Mouse (Mus musculus) induced T-regulatory cell, adult 2 months (primary cell): ENCODE measurements at regions not wholly inside any gene's neighbourhood (a gene's known extent, or its start where the extent isn't known, plus 50 kb on each side); places are given as distances from the start of the nearest gene placed in this dataset.

ENCODE experiments used
- DNase-seq: peaks from one replicate; pipeline ENCODE4 v3.0.0-alpha.2; 2012; ENCODE audit warnings: low read depth

DNA sequence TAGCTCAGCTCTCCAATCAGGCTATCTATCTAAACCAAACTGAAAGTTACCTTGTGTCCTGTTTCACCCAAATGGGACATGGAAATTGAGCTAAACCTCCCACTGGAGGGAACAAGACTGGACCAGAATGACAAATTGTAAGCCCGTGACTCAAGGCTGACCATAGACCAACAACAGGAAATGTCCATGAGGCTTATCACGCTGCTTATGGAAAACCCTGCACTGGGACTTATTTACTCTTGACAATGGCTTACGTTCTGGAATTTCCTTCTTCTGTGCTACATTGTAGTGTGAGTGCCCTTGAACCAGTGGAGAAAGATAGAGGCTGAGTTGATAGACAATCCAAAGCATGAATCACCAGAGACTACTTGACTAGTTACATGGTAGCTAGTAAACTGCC is 87.5 kb upstream of the Phactr1 start:
- no peak for DNase-seq

DNA sequence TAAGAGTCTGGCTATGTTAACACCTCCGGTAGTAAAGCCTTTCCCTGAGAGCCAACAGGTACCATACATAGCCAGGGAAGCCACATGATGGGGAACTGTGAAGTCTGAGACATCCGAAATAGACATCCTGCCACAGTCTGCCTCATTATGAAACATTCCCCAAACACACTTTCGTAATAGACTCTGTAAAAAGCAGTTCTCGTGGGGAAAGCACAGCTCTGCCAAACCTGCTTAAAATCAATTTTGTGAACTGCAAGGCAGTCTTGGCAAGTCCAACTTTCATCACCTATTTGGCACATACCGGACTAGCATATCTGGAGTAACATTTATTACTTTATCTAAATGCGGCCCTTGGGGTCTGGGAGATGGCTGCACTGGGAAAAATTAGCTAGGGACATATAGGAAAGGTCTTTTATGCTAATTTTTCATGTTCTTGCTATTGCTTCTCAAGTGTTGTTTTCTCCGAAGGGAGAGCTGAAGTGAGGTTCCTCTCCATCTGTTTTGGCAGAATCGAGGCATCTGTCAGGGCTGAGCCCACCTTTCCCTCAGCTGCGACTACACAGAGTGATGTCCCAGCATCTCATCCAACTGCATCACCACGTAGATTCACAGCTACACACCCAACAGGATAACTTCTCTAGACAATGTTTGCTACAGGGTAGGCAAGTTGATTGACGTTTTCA is 86.8 kb upstream of the Phactr1 start:
- no peak for DNase-seq

DNA sequence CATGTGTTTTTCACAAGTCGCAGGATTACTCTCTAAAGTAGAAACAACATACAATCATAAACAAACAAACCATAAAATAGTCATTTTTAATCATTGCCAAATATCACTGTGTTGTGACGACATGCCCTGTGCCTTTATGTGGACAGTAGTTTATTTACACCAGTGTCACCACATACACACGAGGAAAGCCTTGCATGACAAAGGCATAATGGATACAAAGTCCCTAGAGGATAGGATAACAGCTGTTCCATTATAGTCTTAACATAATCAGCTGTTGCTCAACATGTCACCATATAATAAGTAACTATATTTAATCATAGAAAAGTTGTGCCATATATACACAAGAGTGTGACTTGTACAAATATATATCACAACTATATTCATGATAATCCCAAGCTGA is 85.2 kb upstream of the Phactr1 start:
- no peak for DNase-seq

DNA sequence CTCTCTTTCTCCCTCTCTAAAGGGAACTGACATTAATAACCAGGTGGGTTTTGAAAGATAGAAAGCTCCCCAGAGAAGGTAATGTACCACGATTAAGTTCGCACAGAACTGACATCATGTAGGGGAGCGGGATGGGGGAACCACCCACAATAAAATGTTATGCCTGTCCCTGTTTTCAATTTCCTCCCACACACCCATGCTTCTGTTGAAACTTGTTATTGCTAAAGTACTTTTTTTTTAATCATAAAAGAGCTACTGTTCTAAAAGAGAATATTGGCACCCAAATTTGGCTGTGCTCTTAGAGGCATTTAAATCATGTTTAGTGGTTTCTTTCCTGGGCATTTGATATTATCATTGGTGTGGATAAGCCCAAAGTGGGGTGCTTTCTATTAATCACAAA is 82.6 kb upstream of the Phactr1 start:
- DNase-seq: no peak

DNA sequence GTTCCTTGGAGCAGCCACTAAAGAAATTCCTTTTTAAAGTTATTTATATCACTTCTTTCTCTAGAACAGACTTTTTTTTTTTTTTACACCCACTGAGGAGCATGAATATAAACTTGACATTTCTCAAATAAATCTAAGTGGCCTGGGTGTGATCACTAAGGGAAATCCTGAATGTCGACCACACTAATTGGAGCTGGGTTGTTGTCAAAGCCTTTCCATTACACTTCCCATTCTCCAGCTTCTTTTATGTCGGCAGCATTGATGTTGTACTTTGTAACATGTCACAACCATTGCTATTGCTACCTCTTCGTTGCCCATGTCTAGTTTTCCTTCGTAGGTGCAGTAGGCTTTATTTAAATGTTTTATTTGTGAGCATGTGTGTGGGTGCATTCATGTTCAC is 77.1 kb upstream of the Phactr1 start:
- no peak for DNase-seq

DNA sequence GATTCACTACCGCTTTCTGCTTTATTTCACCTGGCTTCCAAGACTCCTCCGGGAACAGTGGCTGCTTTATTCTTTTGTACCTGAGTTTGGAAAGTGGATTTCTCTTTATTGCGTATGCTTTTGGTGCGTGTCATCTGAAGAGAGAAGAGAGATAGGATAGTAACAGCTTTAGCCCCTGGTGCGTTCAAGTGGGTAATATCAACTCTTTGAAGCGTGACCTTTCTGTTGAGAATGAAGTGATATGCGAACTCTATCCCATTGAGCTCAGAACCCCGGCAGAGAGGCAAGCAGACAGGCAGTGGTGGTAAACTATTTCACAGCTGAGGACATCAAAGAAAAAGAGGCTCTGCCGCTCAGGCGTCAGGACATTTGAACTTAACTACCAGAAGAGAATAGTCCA is 72.7 kb upstream of the Phactr1 start:
- DNase-seq: no peak

DNA sequence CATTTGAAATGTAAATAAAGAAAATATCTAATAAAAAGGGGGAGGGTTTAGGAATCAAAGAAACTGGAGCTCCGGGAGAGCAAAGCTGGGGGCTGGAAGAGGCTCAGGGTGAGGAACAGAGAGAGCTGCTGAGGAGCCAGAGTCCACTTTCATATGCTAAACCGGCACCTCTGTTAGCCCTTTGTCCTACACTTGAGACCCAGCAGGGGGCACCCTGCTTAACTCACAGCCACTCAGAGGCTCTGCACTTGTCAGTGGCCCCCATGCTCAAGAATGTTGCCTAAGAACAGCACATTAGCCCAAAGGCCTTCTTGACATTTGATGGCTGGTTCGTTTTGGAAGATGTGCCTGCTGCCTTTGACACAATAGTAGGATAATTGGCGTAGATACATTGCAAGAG is 71.5 kb upstream of the Phactr1 start:
- DNase-seq: no peak

DNA sequence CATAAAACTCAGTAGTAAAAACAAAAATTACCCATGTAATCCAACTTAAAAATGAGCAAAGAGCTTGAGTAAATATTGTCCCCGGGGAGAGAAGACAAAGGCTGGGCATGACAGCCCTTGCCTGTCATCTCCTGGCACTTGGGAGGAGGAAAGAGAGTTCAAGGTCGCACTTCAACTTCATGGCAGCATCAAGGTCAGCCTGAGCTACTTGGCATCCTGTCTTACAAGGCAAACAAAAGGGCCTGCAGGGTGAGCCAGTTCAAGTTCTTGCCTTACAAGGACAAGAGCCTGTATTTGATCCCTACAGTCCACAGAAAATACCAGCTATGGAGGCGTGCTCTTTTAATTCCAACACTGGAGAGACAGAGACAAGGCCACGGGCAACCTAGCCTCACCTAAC is 67.1 kb upstream of the Phactr1 start:
- DNase-seq: no peak

DNA sequence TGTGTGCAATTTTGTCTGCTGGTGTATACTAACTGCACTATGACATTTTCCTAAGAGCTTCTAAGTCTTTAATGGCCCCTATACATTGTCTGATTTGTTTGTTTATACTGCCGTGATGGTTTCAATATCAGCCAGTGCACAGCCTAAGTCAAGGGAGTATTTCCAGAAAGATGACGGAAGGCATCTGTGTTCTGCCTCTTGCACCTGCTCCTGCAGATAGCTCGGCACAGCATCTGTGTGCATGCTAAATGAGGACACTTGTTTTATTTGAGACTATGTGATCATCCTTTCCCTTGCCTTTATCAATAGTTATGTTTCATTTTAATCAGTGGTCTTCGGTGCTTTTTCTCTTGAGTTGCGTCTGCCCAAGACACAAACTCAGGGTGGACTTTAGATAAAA is 64.6 kb upstream of the Phactr1 start:
- no peak for DNase-seq

DNA sequence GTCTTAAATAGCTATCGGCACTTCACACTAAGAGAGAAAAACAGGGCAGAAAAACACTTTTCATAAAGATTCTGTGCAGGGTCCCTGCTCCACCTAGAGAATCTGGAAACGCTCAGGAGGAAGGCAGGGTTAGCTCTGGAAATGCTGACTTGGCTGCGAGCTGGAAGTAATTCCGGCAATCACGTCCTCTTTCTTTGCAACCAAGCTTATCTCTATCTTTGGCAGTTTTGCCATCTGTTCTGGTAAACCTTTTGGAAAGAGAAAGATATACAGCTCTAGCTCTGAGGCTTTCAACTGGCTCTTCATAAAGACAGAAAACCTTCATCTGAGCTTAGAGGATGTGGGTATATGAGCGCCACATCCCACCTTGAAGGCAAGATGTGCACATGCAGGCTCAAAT is 63.2 kb upstream of the Phactr1 start:
- DNase-seq: no peak

DNA sequence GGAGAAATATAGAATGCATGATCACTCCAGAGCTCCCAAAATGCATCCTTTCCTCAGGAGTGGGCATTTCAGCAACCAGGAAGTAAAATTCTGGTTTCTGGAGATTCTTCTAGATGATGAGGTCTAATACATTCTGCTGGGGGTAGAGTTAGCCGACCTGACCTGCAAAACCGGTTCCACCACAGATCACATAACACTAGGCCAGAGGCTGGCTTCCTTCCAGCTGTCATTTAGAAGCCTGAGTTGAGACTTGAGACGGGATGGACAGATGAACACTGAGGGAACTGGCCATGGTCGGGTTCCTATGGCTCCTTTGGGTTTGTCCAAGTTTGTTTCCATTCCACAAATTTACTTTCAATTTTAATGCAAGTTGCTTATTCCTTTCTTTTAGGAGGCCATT is 62.6 kb upstream of the Phactr1 start:
- DNase-seq: no peak

DNA sequence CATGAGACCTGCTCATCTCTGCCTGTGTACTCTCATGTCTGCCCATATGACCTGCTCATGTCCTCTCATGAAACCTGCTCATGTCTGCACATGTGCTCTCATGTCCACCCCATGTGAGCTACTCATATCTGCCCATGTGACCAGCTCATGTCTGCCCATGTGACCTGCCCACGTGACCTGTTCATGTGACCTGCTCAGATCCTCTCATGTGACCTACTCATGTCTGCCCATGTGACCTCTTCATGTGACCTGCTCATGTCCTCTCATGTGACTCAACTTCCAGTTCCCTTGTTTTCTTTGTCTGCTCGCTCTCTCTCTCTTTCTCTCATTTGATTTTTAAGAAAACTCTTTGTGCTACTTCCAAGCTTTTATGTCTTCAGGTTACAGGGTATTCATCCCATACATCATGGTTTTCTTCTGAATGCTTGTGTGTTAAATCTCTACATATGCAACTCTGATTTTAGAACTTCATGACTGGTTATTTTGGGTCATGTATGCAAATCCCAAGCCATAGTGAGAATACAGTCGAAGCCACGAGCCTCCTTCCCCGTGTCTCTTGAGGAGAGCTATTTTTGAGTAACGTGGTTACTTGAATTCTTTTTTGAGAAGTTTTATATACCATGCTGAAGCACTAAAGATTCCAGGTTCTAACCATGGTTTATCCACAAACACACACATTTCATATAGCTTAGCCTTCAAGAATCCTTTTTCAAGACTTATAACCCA is 60.7 kb upstream of the Phactr1 start:
- no peak for DNase-seq

DNA sequence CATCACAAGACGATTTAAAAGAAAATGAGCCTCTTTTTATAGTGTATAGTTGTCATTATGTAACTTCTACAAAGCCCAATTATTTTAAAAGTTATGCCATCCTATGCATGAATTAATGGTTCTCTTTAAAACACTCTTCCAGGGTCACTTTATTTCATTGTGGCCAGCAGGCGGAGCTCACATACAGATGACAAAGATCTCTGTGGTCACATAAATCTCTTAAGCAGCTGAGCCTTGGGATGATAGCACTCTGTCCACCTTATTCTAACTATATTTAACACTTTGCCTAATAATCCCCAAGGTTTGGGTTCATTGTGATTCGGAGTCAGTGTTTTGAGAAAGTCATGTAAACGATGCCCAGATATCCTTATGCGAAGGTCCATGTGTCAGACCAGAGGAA is 56.9 kb upstream of the Phactr1 start:
- no peak for DNase-seq
